Mouse (Mus musculus) megakaryocyte progenitor cell, adult 5-6 weeks (primary cell): ENCODE data around the gene Ada. TPM values are rescaled to one million over a fixed set of nuclear protein-coding genes. Genes with fewer than 3 reads are reported as not detected.

Experiments
- ATAC-seq: replicated peaks from 2 replicates; pipeline ENCODE4 v1.8.0; 2016; ENCODE audit warnings: mild to moderate bottlenecking, moderate TSS enrichment, inconsistent platforms; ENCODE audit not compliant: poor library complexity
- total RNA-seq, 2 experiments: library from RNA; stranded (forward) in 1 of 2; stranded (reverse) in 1 of 2; fragments of 157-497, 149-512 nt in 1 of 2; fragments of 200-1000 nt in 1 of 2; gene quantifications; 2 replicates each; pipeline versions ENCODE4 v1.2.3 to v1.2.4; 2015 to 2017

Gene Ada
- total RNA-seq, 2 experiments from 2014 or later, result 13.4 to 20.2 TPM

GRCm38 (mm10) chr2:163735163-163735562 is 14.9 kb downstream of the Ada start:
- peak; percentile 20; the same call in 1 of the 2 replicates for ATAC-seq

- ATAC-seq, result no peak
Observed at GRCm38 (mm10) chr2:163732021-163732420, 18.0 kb downstream of the Ada start.

GRCm38 (mm10) chr2:163728300-163728699 is 21.7 kb downstream of the Ada start:
- no peak for ATAC-seq

- no peak for ATAC-seq
Observed at GRCm38 (mm10) chr2:163726766-163727393, 23.2 kb downstream of the Ada start.

GRCm38 (mm10) chr2:163722550-163722949 is 27.5 kb downstream of the Ada start:
- ATAC-seq, result no peak

GRCm38 (mm10) chr2:163719616-163720015 is 30.4 kb downstream of the Ada start:
- ATAC-seq, result no peak

GRCm38 (mm10) chr2:163718951-163719603 is 31.0 kb downstream of the Ada start:
- ATAC-seq, result peak; percentile 95

- ATAC-seq, result no peak
Observed at GRCm38 (mm10) chr2:163718526-163718925, 31.5 kb downstream of the Ada start.

GRCm38 (mm10) chr2:163716853-163717252 is 33.2 kb downstream of the Ada start:
- ATAC-seq, result no peak

- no peak; the same call in 1 of the 2 replicates for ATAC-seq
Observed at GRCm38 (mm10) chr2:163716448-163716847, 33.6 kb downstream of the Ada start.

GRCm38 (mm10) chr2:163713340-163713739 is 36.7 kb downstream of the Ada start:
- peak; percentile 30; the same call in 1 of the 2 replicates for ATAC-seq

GRCm38 (mm10) chr2:163712874-163713273 is 37.2 kb downstream of the Ada start:
- peak; percentile 13 for ATAC-seq

- peak; percentile 43 for ATAC-seq
Observed at GRCm38 (mm10) chr2:163712473-163712872, 37.6 kb downstream of the Ada start.

- no peak for ATAC-seq
Observed at GRCm38 (mm10) chr2:163711368-163711868, 38.6 kb downstream of the Ada start.

- peak; percentile 21 for ATAC-seq
Observed at GRCm38 (mm10) chr2:163710606-163711159, 39.4 kb downstream of the Ada start.

GRCm38 (mm10) chr2:163710000-163710399 is 40.0 kb downstream of the Ada start:
- no peak for ATAC-seq

GRCm38 (mm10) chr2:163708763-163709250 is 41.2 kb downstream of the Ada start:
- ATAC-seq, result no peak

- no peak for ATAC-seq
Observed at GRCm38 (mm10) chr2:163708321-163708720, 41.7 kb downstream of the Ada start.

GRCm38 (mm10) chr2:163703599-163704260 is 46.3 kb downstream of the Ada start:
- ATAC-seq, result no peak

- ATAC-seq, result peak; percentile 77
Observed at GRCm38 (mm10) chr2:163702921-163703320, 47.1 kb downstream of the Ada start.

- 0 out of 2 replicates have a peak, but pooled peaks have one; percentile 11 for ATAC-seq
Observed at GRCm38 (mm10) chr2:163702431-163702830, 47.6 kb downstream of the Ada start.
